Mouse (Mus musculus): ENCODE measurements around the gene Hepacam.

- TF ChIP-seq POLR2A (IDR thresholded peaks at IDR 0.05; ENCODE audit: borderline replicate concordance, extremely low read depth, low read depth, low read length), result no peak
- TF ChIP-seq CTCF (IDR thresholded peaks at IDR 0.05; ENCODE audit: insufficient read depth, low read length), result no peak
Observed at GRCm38 (mm10) chr9:37414666-37415065, 47.5 kb downstream of the Hepacam start.

All from lung, adult 2 months (tissue).